Mouse (Mus musculus): ENCODE data around the gene Olfr748.
"Not testable (repeated sequence)": the region's sequence is repeated elsewhere in the genome, so short reads cannot be mapped to it uniquely, and the experiment has no call there.

Gene Olfr748

GRCm38 (mm10) chr14:50707073-50707472 lies at the start of gene Olfr748:
Gene Olfr748, plus strand, starts transcription at chr14:50707373.
- no peak for DNase-seq

GRCm38 (mm10) chr14:50693106-50693505 lies 14.1 kb upstream of the Olfr748 start, which contains the start of gene Olfr747:
Gene Olfr747, minus strand, starts transcription at chr14:50693206.
- DNase-seq, result no peak

- DNase-seq, result not testable (repeated sequence)
Observed at GRCm38 (mm10) chr14:50719875-50720274, 12.7 kb downstream of the Olfr748 start.

- not testable (repeated sequence) for DNase-seq
Observed at GRCm38 (mm10) chr14:50722371-50722770, 15.2 kb downstream of the Olfr748 start.

- DNase-seq, result no peak
Observed at GRCm38 (mm10) chr14:50740334-50740733, 33.2 kb downstream of the Olfr748 start.

GRCm38 (mm10) chr14:50741584-50741983 lies 34.4 kb downstream of the Olfr748 start:
- DNase-seq, result no peak

GRCm38 (mm10) chr14:50744994-50745393 lies 37.8 kb downstream of the Olfr748 start, which contains the start of gene Olfr749:
Gene Olfr749, minus strand, starts transcription at chr14:50745094.
- no peak for DNase-seq

GRCm38 (mm10) chr14:50758416-50759085 lies 51.4 kb downstream of the Olfr748 start:
- no peak for DNase-seq
